Mouse (Mus musculus) kidney, postnatal 4 days (tissue): ENCODE measurements around the gene Setx.
A peak's percentile ranks its signal among the peaks of the same experiment; 100 is the strongest.

Source experiments
- DNase-seq, 2 experiments: peaks; one replicate each; pipeline ENCODE4 v3.0.0; 2021; ENCODE audit warnings: mixed read lengths in 2 of 2

Gene Setx

GRCm38 (mm10) chr2:29218831-29219230 lies 94.8 kb downstream of the Setx start:
- no peak for DNase-seq

GRCm38 (mm10) chr2:29222302-29222701 lies 98.3 kb downstream of the Setx start:
- DNase-seq: peak; percentile 49 to 56

DNA sequence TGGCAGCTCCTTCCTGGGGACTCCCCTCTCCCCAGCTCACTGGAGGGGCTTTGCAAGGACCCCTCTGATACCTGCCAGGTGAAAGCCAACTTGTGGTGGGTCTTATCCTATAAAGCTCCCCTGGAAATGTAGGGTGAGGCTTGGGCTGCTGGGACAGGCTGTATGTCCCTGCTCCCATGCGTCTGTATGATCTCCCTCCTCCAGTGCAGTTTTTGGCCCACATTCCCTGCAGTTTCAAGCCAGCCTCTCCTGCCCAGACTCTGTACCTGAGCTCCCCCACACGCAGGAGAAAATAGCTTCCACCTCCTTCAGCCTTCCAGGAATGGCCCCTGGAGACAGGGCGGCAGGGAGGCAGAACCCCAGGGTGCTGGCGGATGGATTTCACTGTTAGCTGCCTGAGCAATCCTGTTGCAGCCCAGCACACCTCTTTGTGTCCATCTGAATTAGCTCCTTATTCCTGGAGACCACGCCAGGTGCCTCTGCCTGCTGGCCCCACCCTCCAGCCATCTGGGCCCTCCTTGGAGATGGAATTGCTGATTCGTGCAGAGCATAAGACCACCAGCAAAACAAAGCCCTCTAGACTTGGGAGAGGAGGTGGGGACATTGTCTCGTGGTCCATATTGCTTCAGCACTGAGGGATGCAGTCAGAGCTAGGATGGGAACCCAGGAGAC lies 99.7 kb downstream of the Setx start:
- no peak for DNase-seq

DNA sequence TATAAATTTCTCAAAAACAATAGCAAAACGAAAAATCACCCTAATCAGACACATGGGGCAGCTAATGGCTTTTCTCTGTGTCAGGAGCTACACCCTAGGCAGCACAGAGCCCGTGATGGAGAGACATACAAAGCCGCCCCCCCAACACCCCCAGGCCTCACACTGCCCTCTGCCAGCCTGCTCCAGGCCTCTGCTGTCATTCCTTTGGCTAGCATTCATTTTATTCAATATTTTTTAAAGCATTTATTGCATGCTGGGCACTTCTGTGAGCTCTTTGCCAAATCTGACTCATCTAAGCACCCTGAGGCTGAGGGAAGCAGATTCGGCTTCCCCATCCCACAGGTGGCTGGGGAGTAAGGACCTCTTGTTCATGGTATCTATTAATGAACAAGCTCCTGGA lies 102.7 kb downstream of the Setx start:
- no peak for DNase-seq

DNA sequence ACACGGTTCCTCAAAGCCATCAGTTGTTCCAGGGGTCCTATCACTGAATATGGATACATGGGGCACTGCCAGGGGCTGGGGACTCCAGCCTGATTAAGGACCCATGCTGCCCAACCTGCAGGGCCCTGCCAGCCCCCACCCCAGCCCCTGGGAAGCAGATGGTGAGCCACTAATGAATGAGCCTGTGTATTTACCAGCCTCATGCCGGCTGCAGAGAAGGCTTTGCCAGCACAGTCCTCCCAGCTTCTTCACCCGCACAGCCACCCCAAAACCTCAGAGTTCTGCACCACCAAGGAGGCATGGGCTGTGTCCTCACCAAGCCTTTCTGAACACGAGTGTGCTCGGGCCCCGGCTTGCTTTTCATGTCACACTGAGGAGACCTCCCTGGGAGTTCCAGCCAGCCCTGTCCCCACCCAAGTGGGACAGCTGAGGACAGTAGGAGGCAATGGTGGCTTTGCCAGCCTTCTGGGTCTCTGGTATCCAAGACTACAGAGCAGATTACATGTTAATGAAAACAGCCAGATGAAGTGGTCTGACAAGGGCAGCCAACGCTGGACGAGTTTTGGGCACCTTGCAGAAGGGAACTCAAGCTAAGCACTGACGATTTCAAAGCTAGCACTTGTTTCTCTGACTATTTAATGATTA lies 106.3 kb downstream of the Setx start:
- no peak for DNase-seq
